Mouse (Mus musculus): Measurements from ENCODE around the gene Psmb8. TPM values are rescaled to one million over a fixed set of nuclear protein-coding genes. Genes with fewer than 3 reads are reported as not detected.

Psmb8 gene
- polyA plus RNA-seq, 1 experiment = 0.44 TPM

- no peaks in the 10 kb centered on the region for H3K36me3 ChIP-seq (ENCODE audit: control insufficient read depth, insufficient read depth)
- peaks cover 5% of the 10 kb centered on the region for H3K27me3 ChIP-seq (ENCODE audit: control insufficient read depth, insufficient read depth, insufficient read length)
- no peak within 1 kb of the TSS for H3ac ChIP-seq (ENCODE audit: control insufficient read depth, insufficient read length)
- no peak within 1 kb of the TSS for H3K4me2 ChIP-seq (ENCODE audit: low read depth)
- no peak within 1 kb of the TSS for H3K4me3 ChIP-seq
- H3K79me2 ChIP-seq (ENCODE audit: control insufficient read depth, insufficient read depth) = no peaks in the 10 kb centered on the region
- TF ChIP-seq USF1 (IDR thresholded peaks at IDR 0.05; ENCODE audit: low read depth) (no peak), CEBPB (IDR thresholded peaks at IDR 0.05; ENCODE audit: insufficient read depth, poor library complexity, severe bottlenecking) (no peak), POLR2AphosphoS2 (IDR thresholded peaks at IDR 0.05; ENCODE audit: insufficient read length, low read depth) (no peak), TCF3 (IDR thresholded peaks at IDR 0.05; ENCODE audit: insufficient read length, low read depth) (no peak)
Observed at GRCm38 (mm10) chr17:34238706-34239105, 41.2 kb downstream of the Psmb8 start, which contains the start of gene H2-Ob. H2-Ob (plus strand) TSS chr17:34238903.

- Histone ChIP-seq H3K27me3 (ENCODE audit: control insufficient read depth, insufficient read depth, insufficient read length) (peaks cover 5% of the 10 kb centered on the region), H3K79me2 (ENCODE audit: control insufficient read depth, insufficient read depth) (no peaks in the 10 kb centered on the region), H3ac (ENCODE audit: control insufficient read depth, insufficient read length) (no peak overlapping the region), H3K36me3 (ENCODE audit: control insufficient read depth, insufficient read depth) (no peaks in the 10 kb centered on the region), H3K4me2 (ENCODE audit: low read depth) (no peak overlapping the region), H3K4me3 (no peak overlapping the region)
- TF ChIP-seq MYOD1 (IDR thresholded peaks at IDR 0.05; ENCODE audit: control insufficient read depth in 1 of 3, insufficient read length in 2 of 3, low read depth in 2 of 3) = no peak
- no peak for TF ChIP-seq CEBPB (IDR thresholded peaks at IDR 0.05; ENCODE audit: insufficient read depth, poor library complexity, severe bottlenecking)
- TF ChIP-seq MYOG (IDR thresholded peaks at IDR 0.05; ENCODE audit: control insufficient read depth in 1 of 3, insufficient read depth in 1 of 3, insufficient read length in 2 of 3, low read depth in 2 of 3) = no peak
- TF ChIP-seq TCF3 (IDR thresholded peaks at IDR 0.05; ENCODE audit: insufficient read length, low read depth) = no peak
- no peak for TF ChIP-seq E2F4 (IDR thresholded peaks at IDR 0.05; ENCODE audit: insufficient read depth)
- TF ChIP-seq REST (IDR thresholded peaks at IDR 0.05; ENCODE audit: insufficient read depth, insufficient read length) = no peak
- TF ChIP-seq SRF (IDR thresholded peaks at IDR 0.05; ENCODE audit: control insufficient read depth, insufficient read length, low read depth) = no peak
- TF ChIP-seq MAX (IDR thresholded peaks at IDR 0.05; ENCODE audit: low read depth) = no peak
- TF ChIP-seq POLR2AphosphoS2 (IDR thresholded peaks at IDR 0.05; ENCODE audit: insufficient read length, low read depth) = no peak
- TF ChIP-seq POLR2A (IDR thresholded peaks at IDR 0.05; ENCODE audit: insufficient read length, low read depth) = no peak
- TF ChIP-seq USF1 (IDR thresholded peaks at IDR 0.05; ENCODE audit: low read depth) = no peak
- TF ChIP-seq TCF12 (IDR thresholded peaks at IDR 0.05; ENCODE audit: insufficient read depth, poor library complexity, severe bottlenecking) = no peak
Observed at GRCm38 (mm10) chr17:34239601-34240041, 42.1 kb downstream of the Psmb8 start.

GRCm38 (mm10) chr17:34240366-34240765 lies 42.8 kb downstream of the Psmb8 start:
- no peak overlapping the region for H3ac ChIP-seq (ENCODE audit: control insufficient read depth, insufficient read length)

GRCm38 (mm10) chr17:34240916-34241315 lies 43.4 kb downstream of the Psmb8 start:
- Histone ChIP-seq H3K36me3 (ENCODE audit: control insufficient read depth, insufficient read depth) (no peaks in the 10 kb centered on the region), H3ac (ENCODE audit: control insufficient read depth, insufficient read length) (no peak overlapping the region), H3K4me2 (ENCODE audit: low read depth) (no peak overlapping the region), H3K4me3 (no peak overlapping the region), H3K27me3 (ENCODE audit: control insufficient read depth, insufficient read depth, insufficient read length) (peaks cover 3% of the 10 kb centered on the region), H3K79me2 (ENCODE audit: control insufficient read depth, insufficient read depth) (no peaks in the 10 kb centered on the region)
- TF ChIP-seq SRF (IDR thresholded peaks at IDR 0.05; ENCODE audit: control insufficient read depth, insufficient read length, low read depth) = no peak
- no peak for TF ChIP-seq MYOD1 (IDR thresholded peaks at IDR 0.05; ENCODE audit: control insufficient read depth in 1 of 3, insufficient read length in 2 of 3, low read depth in 2 of 3)
- no peak for TF ChIP-seq MYOG (IDR thresholded peaks at IDR 0.05; ENCODE audit: control insufficient read depth in 1 of 3, insufficient read depth in 1 of 3, insufficient read length in 2 of 3, low read depth in 2 of 3)
- no peak for TF ChIP-seq E2F4 (IDR thresholded peaks at IDR 0.05; ENCODE audit: insufficient read depth)
- no peak for TF ChIP-seq REST (IDR thresholded peaks at IDR 0.05; ENCODE audit: insufficient read depth, insufficient read length)
- TF ChIP-seq CEBPB (IDR thresholded peaks at IDR 0.05; ENCODE audit: insufficient read depth, poor library complexity, severe bottlenecking) = no peak
- no peak for TF ChIP-seq TCF12 (IDR thresholded peaks at IDR 0.05; ENCODE audit: insufficient read depth, poor library complexity, severe bottlenecking)
- TF ChIP-seq POLR2A (IDR thresholded peaks at IDR 0.05; ENCODE audit: insufficient read length, low read depth) = no peak
- TF ChIP-seq MAX (IDR thresholded peaks at IDR 0.05; ENCODE audit: low read depth) = no peak
- no peak for TF ChIP-seq USF1 (IDR thresholded peaks at IDR 0.05; ENCODE audit: low read depth)
- TF ChIP-seq TCF3 (IDR thresholded peaks at IDR 0.05; ENCODE audit: insufficient read length, low read depth) = no peak
- no peak for TF ChIP-seq POLR2AphosphoS2 (IDR thresholded peaks at IDR 0.05; ENCODE audit: insufficient read length, low read depth)

More at GRCm38 (mm10) chr17:34240366-34240765, 42.8 kb downstream of the Psmb8 start:
- Histone ChIP-seq H3K4me2 (ENCODE audit: low read depth) (no peak overlapping the region), H3K27me3 (ENCODE audit: control insufficient read depth, insufficient read depth, insufficient read length) (peaks cover 5% of the 10 kb centered on the region), H3K36me3 (ENCODE audit: control insufficient read depth, insufficient read depth) (no peaks in the 10 kb centered on the region), H3K4me3 (no peak overlapping the region), H3K79me2 (ENCODE audit: control insufficient read depth, insufficient read depth) (no peaks in the 10 kb centered on the region)
- TF ChIP-seq POLR2AphosphoS2 (IDR thresholded peaks at IDR 0.05; ENCODE audit: insufficient read length, low read depth) (no peak), POLR2A (IDR thresholded peaks at IDR 0.05; ENCODE audit: insufficient read length, low read depth) (no peak), MAX (IDR thresholded peaks at IDR 0.05; ENCODE audit: low read depth) (no peak), MYOG (IDR thresholded peaks at IDR 0.05; ENCODE audit: control insufficient read depth in 1 of 3, insufficient read depth in 1 of 3, insufficient read length in 2 of 3, low read depth in 2 of 3) (no peak), TCF12 (IDR thresholded peaks at IDR 0.05; ENCODE audit: insufficient read depth, poor library complexity, severe bottlenecking) (no peak)

GRCm38 (mm10) chr17:34244656-34245055 lies 47.1 kb downstream of the Psmb8 start:
- Histone ChIP-seq H3K79me2 (ENCODE audit: control insufficient read depth, insufficient read depth) (no peaks in the 10 kb centered on the region), H3K4me3 (no peak overlapping the region), H3K27me3 (ENCODE audit: control insufficient read depth, insufficient read depth, insufficient read length) (peaks cover 11% of the 10 kb centered on the region), H3K36me3 (ENCODE audit: control insufficient read depth, insufficient read depth) (no peaks in the 10 kb centered on the region), H3ac (ENCODE audit: control insufficient read depth, insufficient read length) (no peak overlapping the region), H3K4me2 (ENCODE audit: low read depth) (no peak overlapping the region)
- no peak for TF ChIP-seq REST (IDR thresholded peaks at IDR 0.05; ENCODE audit: insufficient read depth, insufficient read length)
- no peak for TF ChIP-seq SRF (IDR thresholded peaks at IDR 0.05; ENCODE audit: control insufficient read depth, insufficient read length, low read depth)
